Comparison of ENCODE assay signal across 8 mouse cellular contexts in the genomic region with DNA sequence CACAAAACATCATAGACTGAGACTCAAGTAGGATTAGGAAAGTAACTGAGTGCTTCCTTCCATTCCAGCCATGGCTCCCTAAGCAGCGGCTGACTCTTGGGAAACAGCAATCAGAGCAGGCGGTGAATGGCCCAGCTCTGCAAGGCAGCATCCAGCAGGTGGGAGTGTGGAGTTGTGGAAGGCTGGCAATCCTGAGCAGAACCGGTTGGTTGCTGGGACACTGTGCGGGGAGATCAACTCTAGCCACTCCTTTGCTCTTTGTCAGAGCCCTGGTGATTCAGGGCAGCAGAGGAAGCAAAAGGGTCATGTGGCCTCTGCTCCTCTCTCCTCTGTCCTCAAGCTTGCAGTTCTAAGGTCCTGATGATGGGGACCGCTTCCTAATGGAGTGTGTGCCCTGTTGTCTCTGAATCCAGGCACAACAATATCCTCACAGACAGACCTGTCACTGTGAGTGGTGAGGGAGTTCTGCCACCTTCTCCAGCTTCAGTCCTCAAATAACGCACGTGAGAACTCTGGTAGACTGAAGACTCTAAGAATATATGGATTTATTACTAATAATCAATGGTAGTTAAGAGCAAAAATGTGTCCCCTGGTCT. TPM values are rescaled to one million over a fixed set of nuclear protein-coding genes. Genes with fewer than 3 reads are reported as not detected.
DNase-seq lines count a peak whose midpoint lies in the region; ATAC-seq and TF ChIP-seq lines count a peak whose summit lies in the region.

No protein-coding gene starts in this region.

- H3K27me3 ChIP-seq in hindbrain, embryonic 10.5 days (ENCODE audit: insufficient read depth, poor library complexity, severe bottlenecking), result 0 out of 2 replicates have a peak, but pooled peaks cover 2% of the 10 kb centered on the region
- no peaks in the 10 kb centered on the region for H3K27me3 ChIP-seq in lung, postnatal 0 days (replicated peaks; ENCODE audit: insufficient read depth, low read length)

- peak; percentile 92 for TF ChIP-seq CTCF in lung, postnatal 0 days (IDR thresholded peaks at IDR 0.05)

- DNase-seq in NIH3T3 (ENCODE audit: low read depth), result peak; percentile 83
- DNase-seq in cerebellum, adult 9-10 months, result peak; percentile 69
- DNase-seq in hindbrain, embryonic 10.5 days (ENCODE audit: low spot score), result peak; percentile 79
- DNase-seq in layer of hippocampus, adult 9-11 months, result peak; percentile 68
- peak; percentile 89 for DNase-seq in lung, postnatal 0 days (ENCODE audit: low spot score)
- DNase-seq in retina, postnatal 1 day, result peak; percentile 85
- DNase-seq in c-Kit-positive CD71-positive TER-119-positive erythroid progenitor cells, embryonic 14.5 days (ENCODE audit: low spot score), result no peak

- no peaks in the 10 kb centered on the region for H3K36me3 ChIP-seq in hindbrain, embryonic 10.5 days
- no peaks in the 10 kb centered on the region for H3K36me3 ChIP-seq in lung, postnatal 0 days (ENCODE audit: insufficient read depth, low read length)

- no peak overlapping the region for H3K4me2 ChIP-seq in lung, postnatal 0 days (replicated peaks; ENCODE audit: low read depth, low read length)

- 0 out of 2 replicates have a peak overlapping the region, but pooled peaks have one; percentile 37 for H3K27ac ChIP-seq in hindbrain, embryonic 10.5 days
- no peak overlapping the region for H3K27ac ChIP-seq in lung, postnatal 0 days (ENCODE audit: low read length)

- no peaks in the 10 kb centered on the region for H3K9me3 ChIP-seq in hindbrain, embryonic 10.5 days
- no peaks in the 10 kb centered on the region for H3K9me3 ChIP-seq in lung, postnatal 0 days (ENCODE audit: low read length)

- 20% methylated on average over 7 of the region's 7 CpGs for WGBS in hindbrain, embryonic 10.5 days
- 24% methylated on average over 7 of the region's 7 CpGs for WGBS in lung, postnatal 0 days

- peak; percentile 100 for ATAC-seq in frontal cortex, adult (ENCODE audit: low TSS enrichment)
- peak; percentile 94 for ATAC-seq in lung, postnatal 0 days

- TF ChIP-seq EP300 in lung, postnatal 0 days (IDR thresholded peaks at IDR 0.05), result no peak

- H3K4me3 ChIP-seq in hindbrain, embryonic 10.5 days, result 0 out of 2 replicates have a peak overlapping the region, but pooled peaks have one; percentile 2
- no peak overlapping the region for H3K4me3 ChIP-seq in lung, postnatal 0 days (ENCODE audit: low read depth, low read length)

- peaks cover 11% of the 10 kb centered on the region for H3K4me1 ChIP-seq in hindbrain, embryonic 10.5 days (replicated peaks)
- H3K4me1 ChIP-seq in lung, postnatal 0 days (ENCODE audit: insufficient read depth, low read depth, low read length), result no peaks in the 10 kb centered on the region

- no peak overlapping the region for H3K9ac ChIP-seq in lung, postnatal 0 days (replicated peaks; ENCODE audit: low read depth)

RNA-seq across cellular contexts. Expression of gene 4930564D02Rik, which starts 11.7 kb away (rescaled TPM):
- polyA plus RNA-seq in hindbrain, embryonic 10.5 days (2016; fragmentation: Nextera tagmentation; extraction: Ambion mirVana), result not detected in 2 replicates
- not detected in 2 replicates for polyA plus RNA-seq in lung, postnatal 0 days (2015; fragmentation: Nextera tagmentation; extraction: Ambion mirVana)

RNA-seq across cellular contexts. Expression of gene Cttnbp2nl, which starts 25.4 kb away (rescaled TPM):
- polyA plus RNA-seq in hindbrain, embryonic 10.5 days (2016; fragmentation: Nextera tagmentation; extraction: Ambion mirVana), result 41.3 and 41.8 TPM in 2 replicates
- polyA plus RNA-seq in lung, postnatal 0 days (2015; fragmentation: Nextera tagmentation; extraction: Ambion mirVana), result 70.4 and 82.1 TPM in 2 replicates
